Mouse (Mus musculus) bone marrow macrophage, adult 2 months (primary cell): Measurements from ENCODE around the gene 2210016F16Rik.

Experiments
- CTCF ChIP-seq: IDR thresholded peaks from 2 replicates; pipeline ENCODE4 v1.5.1; 2012; ENCODE audit warnings: low read depth, mild to moderate bottlenecking, low read length, moderate library complexity
- POLR2A ChIP-seq: IDR thresholded peaks from 2 replicates; pipeline ENCODE4 v1.6.1; 2012; ENCODE audit warnings: mild to moderate bottlenecking, low read depth, low read length, borderline replicate concordance

- no peak for TF ChIP-seq CTCF
- no peak for TF ChIP-seq POLR2A
Observed at GRCm38 (mm10) chr13:58373153-58373470, 11.9 kb downstream of the 2210016F16Rik start.
